Mouse (Mus musculus): ENCODE data around the gene Chmp4b. TPM values are rescaled to one million over a fixed set of nuclear protein-coding genes. Genes with fewer than 3 reads are reported as not detected.

Chmp4b gene
- polyA plus RNA-seq, 1 experiment: 116 TPM

- Histone ChIP-seq H3K4me1 (ENCODE audit: control insufficient read depth, insufficient read depth, low read length) (no peaks in the 10 kb centered on the region), H3K27ac (ENCODE audit: insufficient read depth, low read length) (no peak overlapping the region), H3K9ac (ENCODE audit: low read depth, poor library complexity, severe bottlenecking) (no peak overlapping the region), H3K9me3 (replicated peaks; ENCODE audit: control insufficient read depth, insufficient read depth, low read length, poor library complexity, severe bottlenecking) (no peaks in the 10 kb centered on the region), H3K27me3 (ENCODE audit: control insufficient read depth, insufficient read depth, low read length, poor library complexity, severe bottlenecking) (no peaks in the 10 kb centered on the region), H3K4me3 (ENCODE audit: low read depth, low read length) (no peak overlapping the region), H3K36me3 (ENCODE audit: control insufficient read depth, insufficient read depth, low read length, poor library complexity, severe bottlenecking) (no peaks in the 10 kb centered on the region)
- TF ChIP-seq EP300 (IDR thresholded peaks at IDR 0.05; ENCODE audit: insufficient read depth, low read depth, low read length): no peak
- TF ChIP-seq CTCF (IDR thresholded peaks at IDR 0.05; ENCODE audit: low read depth, low read length): no peak
- TF ChIP-seq POLR2A (IDR thresholded peaks at IDR 0.05; ENCODE audit: insufficient read depth, low read length): no peak
Measured at GRCm38 (mm10) chr2:154699360-154699759, 47.9 kb downstream of the Chmp4b start.

GRCm38 (mm10) chr2:154700177-154700576 is 48.7 kb downstream of the Chmp4b start:
- H3K4me1 ChIP-seq (ENCODE audit: control insufficient read depth, insufficient read depth, low read length): no peaks in the 10 kb centered on the region
- no peak overlapping the region for H3K27ac ChIP-seq (ENCODE audit: insufficient read depth, low read length)
- TF ChIP-seq EP300 (IDR thresholded peaks at IDR 0.05; ENCODE audit: insufficient read depth, low read depth, low read length): no peak
- no peak for TF ChIP-seq CTCF (IDR thresholded peaks at IDR 0.05; ENCODE audit: low read depth, low read length)
- TF ChIP-seq POLR2A (IDR thresholded peaks at IDR 0.05; ENCODE audit: insufficient read depth, low read length): no peak
- H3K9ac ChIP-seq (ENCODE audit: low read depth, poor library complexity, severe bottlenecking): no peak overlapping the region
- no peaks in the 10 kb centered on the region for H3K27me3 ChIP-seq (ENCODE audit: control insufficient read depth, insufficient read depth, low read length, poor library complexity, severe bottlenecking)
- H3K9me3 ChIP-seq (replicated peaks; ENCODE audit: control insufficient read depth, insufficient read depth, low read length, poor library complexity, severe bottlenecking): no peaks in the 10 kb centered on the region
- H3K36me3 ChIP-seq (ENCODE audit: control insufficient read depth, insufficient read depth, low read length, poor library complexity, severe bottlenecking): no peaks in the 10 kb centered on the region
- no peak overlapping the region for H3K4me3 ChIP-seq (ENCODE audit: low read depth, low read length)

GRCm38 (mm10) chr2:154702637-154703315 is 51.3 kb downstream of the Chmp4b start:
- H3K36me3 ChIP-seq (ENCODE audit: control insufficient read depth, insufficient read depth, low read length, poor library complexity, severe bottlenecking): no peaks in the 10 kb centered on the region
- no peaks in the 10 kb centered on the region for H3K27me3 ChIP-seq (ENCODE audit: control insufficient read depth, insufficient read depth, low read length, poor library complexity, severe bottlenecking)
- no peak overlapping the region for H3K4me3 ChIP-seq (ENCODE audit: low read depth, low read length)
- H3K4me1 ChIP-seq (ENCODE audit: control insufficient read depth, insufficient read depth, low read length): no peaks in the 10 kb centered on the region
- no peaks in the 10 kb centered on the region for H3K9me3 ChIP-seq (replicated peaks; ENCODE audit: control insufficient read depth, insufficient read depth, low read length, poor library complexity, severe bottlenecking)
- no peak overlapping the region for H3K27ac ChIP-seq (ENCODE audit: insufficient read depth, low read length)
- no peak overlapping the region for H3K9ac ChIP-seq (ENCODE audit: low read depth, poor library complexity, severe bottlenecking)
- no peak for TF ChIP-seq EP300 (IDR thresholded peaks at IDR 0.05; ENCODE audit: insufficient read depth, low read depth, low read length)
- peak; percentile 98 for TF ChIP-seq CTCF (IDR thresholded peaks at IDR 0.05; ENCODE audit: low read depth, low read length)
- no peak for TF ChIP-seq POLR2A (IDR thresholded peaks at IDR 0.05; ENCODE audit: insufficient read depth, low read length)

DNA sequence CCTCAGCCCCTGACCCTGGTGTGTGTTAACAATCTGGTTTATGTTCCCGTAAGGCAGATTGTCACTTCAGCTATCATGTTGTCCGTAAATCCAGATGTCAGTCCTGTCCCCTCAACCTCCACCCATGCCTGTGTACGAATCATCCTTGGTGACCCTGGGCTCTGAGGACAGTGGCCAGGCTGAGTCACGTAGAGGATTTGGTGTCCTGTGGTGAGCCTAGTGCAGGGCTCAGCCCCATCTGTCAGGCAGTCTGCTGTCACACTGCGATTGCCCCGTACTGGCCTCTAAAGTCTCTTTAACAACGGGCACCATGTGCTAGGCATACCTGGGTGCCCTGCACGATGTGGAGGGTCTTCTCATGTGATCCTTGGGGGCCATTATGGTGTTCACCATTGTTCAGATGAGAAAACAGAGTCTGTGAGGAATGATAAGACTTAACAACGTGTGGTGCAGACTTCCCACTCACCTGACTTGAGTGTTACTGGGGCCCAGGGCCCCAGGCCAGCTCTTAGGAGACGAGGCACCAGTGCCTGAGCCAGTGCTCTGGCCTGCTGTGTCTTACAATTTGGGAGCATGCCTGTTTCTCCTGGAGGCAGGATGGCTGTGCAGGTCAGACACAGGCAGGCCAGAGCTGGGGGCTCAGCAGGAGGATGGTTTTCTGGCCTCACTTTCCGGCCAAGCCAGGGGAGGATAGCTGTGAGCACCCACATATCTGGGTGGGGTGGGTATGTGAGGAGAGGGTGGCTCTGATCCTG is 55.2 kb downstream of the Chmp4b start:
- Histone ChIP-seq H3K27me3 (ENCODE audit: control insufficient read depth, insufficient read depth, low read length, poor library complexity, severe bottlenecking) (no peaks in the 10 kb centered on the region), H3K9ac (ENCODE audit: low read depth, poor library complexity, severe bottlenecking) (no peak overlapping the region), H3K36me3 (ENCODE audit: control insufficient read depth, insufficient read depth, low read length, poor library complexity, severe bottlenecking) (no peaks in the 10 kb centered on the region), H3K27ac (ENCODE audit: insufficient read depth, low read length) (no peak overlapping the region), H3K4me1 (ENCODE audit: control insufficient read depth, insufficient read depth, low read length) (no peaks in the 10 kb centered on the region), H3K4me3 (ENCODE audit: low read depth, low read length) (no peak overlapping the region), H3K9me3 (replicated peaks; ENCODE audit: control insufficient read depth, insufficient read depth, low read length, poor library complexity, severe bottlenecking) (no peaks in the 10 kb centered on the region)
- TF ChIP-seq CTCF (IDR thresholded peaks at IDR 0.05; ENCODE audit: low read depth, low read length): no peak
- no peak for TF ChIP-seq EP300 (IDR thresholded peaks at IDR 0.05; ENCODE audit: insufficient read depth, low read depth, low read length)
- no peak for TF ChIP-seq POLR2A (IDR thresholded peaks at IDR 0.05; ENCODE audit: insufficient read depth, low read length)

DNA sequence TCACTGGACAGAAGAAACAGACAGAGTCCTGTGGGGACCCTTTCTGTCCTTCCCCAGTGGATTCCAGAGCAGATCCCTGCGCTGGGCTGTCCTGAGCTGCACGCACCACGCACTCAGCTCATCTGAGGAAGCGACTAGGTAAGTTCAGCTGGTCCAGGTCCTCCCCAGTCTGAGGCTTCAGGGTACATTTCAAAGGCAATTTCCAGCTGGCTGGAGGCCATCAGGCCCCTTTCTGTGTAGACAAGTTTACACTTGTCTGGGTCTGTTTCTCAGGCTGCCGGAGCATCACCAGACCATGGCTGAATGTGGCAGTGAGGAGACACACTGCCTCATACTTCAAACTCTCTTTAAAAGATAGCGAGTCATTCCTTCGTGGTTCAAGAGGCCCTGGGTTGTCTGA is 55.8 kb downstream of the Chmp4b start:
- no peaks in the 10 kb centered on the region for H3K9me3 ChIP-seq (replicated peaks; ENCODE audit: control insufficient read depth, insufficient read depth, low read length, poor library complexity, severe bottlenecking)
- no peak overlapping the region for H3K27ac ChIP-seq (ENCODE audit: insufficient read depth, low read length)
- H3K4me1 ChIP-seq (ENCODE audit: control insufficient read depth, insufficient read depth, low read length): no peaks in the 10 kb centered on the region
- no peak overlapping the region for H3K9ac ChIP-seq (ENCODE audit: low read depth, poor library complexity, severe bottlenecking)
- TF ChIP-seq EP300 (IDR thresholded peaks at IDR 0.05; ENCODE audit: insufficient read depth, low read depth, low read length): no peak
- TF ChIP-seq POLR2A (IDR thresholded peaks at IDR 0.05; ENCODE audit: insufficient read depth, low read length): no peak
- no peak for TF ChIP-seq CTCF (IDR thresholded peaks at IDR 0.05; ENCODE audit: low read depth, low read length)
- H3K4me3 ChIP-seq (ENCODE audit: low read depth, low read length): no peak overlapping the region
- H3K27me3 ChIP-seq (ENCODE audit: control insufficient read depth, insufficient read depth, low read length, poor library complexity, severe bottlenecking): no peaks in the 10 kb centered on the region
- no peaks in the 10 kb centered on the region for H3K36me3 ChIP-seq (ENCODE audit: control insufficient read depth, insufficient read depth, low read length, poor library complexity, severe bottlenecking)

DNA sequence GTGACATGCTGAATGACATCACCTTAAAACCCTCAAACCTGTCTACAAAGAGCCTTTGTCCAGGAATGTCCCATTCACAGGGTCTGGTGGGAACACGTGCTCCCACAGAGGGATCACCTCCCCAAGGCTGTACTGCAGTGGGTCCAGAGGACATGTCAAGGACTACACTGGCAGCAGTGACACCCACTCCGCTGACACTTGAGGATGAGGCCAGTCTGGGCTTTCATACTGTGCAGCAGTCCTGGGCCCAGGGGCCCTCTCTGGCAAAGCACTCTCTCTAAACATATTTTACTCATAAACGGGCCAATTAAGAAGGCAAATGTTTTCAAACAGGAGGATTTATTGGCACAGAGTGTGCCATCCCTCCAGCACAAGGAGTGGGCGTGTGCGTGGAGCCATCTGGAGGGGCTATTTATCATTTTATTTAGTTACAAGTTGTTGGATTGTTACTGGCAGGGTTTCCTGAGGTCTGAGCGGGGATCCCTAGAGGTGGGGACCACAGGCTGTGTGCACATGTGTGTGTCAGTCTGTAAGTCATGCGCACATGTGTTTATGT is 56.4 kb downstream of the Chmp4b start:
- TF ChIP-seq POLR2A (IDR thresholded peaks at IDR 0.05; ENCODE audit: insufficient read depth, low read length) (no peak), CTCF (IDR thresholded peaks at IDR 0.05; ENCODE audit: low read depth, low read length) (no peak), EP300 (IDR thresholded peaks at IDR 0.05; ENCODE audit: insufficient read depth, low read depth, low read length) (no peak)
- no peaks in the 10 kb centered on the region for H3K27me3 ChIP-seq (ENCODE audit: control insufficient read depth, insufficient read depth, low read length, poor library complexity, severe bottlenecking)
- H3K9me3 ChIP-seq (replicated peaks; ENCODE audit: control insufficient read depth, insufficient read depth, low read length, poor library complexity, severe bottlenecking): no peaks in the 10 kb centered on the region
- H3K4me1 ChIP-seq (ENCODE audit: control insufficient read depth, insufficient read depth, low read length): no peaks in the 10 kb centered on the region
- H3K36me3 ChIP-seq (ENCODE audit: control insufficient read depth, insufficient read depth, low read length, poor library complexity, severe bottlenecking): no peaks in the 10 kb centered on the region
- H3K4me3 ChIP-seq (ENCODE audit: low read depth, low read length): no peak overlapping the region
- H3K9ac ChIP-seq (ENCODE audit: low read depth, poor library complexity, severe bottlenecking): no peak overlapping the region
- no peak overlapping the region for H3K27ac ChIP-seq (ENCODE audit: insufficient read depth, low read length)
